Mouse (Mus musculus) midbrain, embryonic 10.5 days (tissue): ENCODE measurements around the gene Znrf3. TPM values are rescaled to one million over a fixed set of nuclear protein-coding genes. Genes with fewer than 3 reads are reported as not detected.

ENCODE experiments used
- DNase-seq: peaks from one replicate; pipeline ENCODE4 v3.0.0-alpha.2; 2017; ENCODE audit warnings: low spot score
- H3K27ac ChIP-seq: fragments of 300-500 bp; sonication (generic); replicated peaks from 2 replicates; pipeline ENCODE4 v1.5.1; 2016; ENCODE audit warnings: mild to moderate bottlenecking
- H3K27me3 ChIP-seq: fragments of 300-500 bp; sonication (generic); 2 replicates; pipeline ENCODE4 v1.6.1; 2016; ENCODE audit warnings: low read depth, mild to moderate bottlenecking; ENCODE audit not compliant: poor library complexity, severe bottlenecking
- H3K36me3 ChIP-seq: fragments of 300-500 bp; sonication (generic); 2 replicates; pipeline ENCODE4 v1.6.1; 2016; ENCODE audit warnings: mild to moderate bottlenecking, moderate library complexity
- H3K4me1 ChIP-seq: fragments of 300-500 bp; sonication (generic); 2 replicates; pipeline ENCODE4 v1.6.1; 2016
- H3K4me3 ChIP-seq: fragments of 300-500 bp; sonication (generic); 2 replicates; pipeline ENCODE4 v1.5.1; 2016; ENCODE audit warnings: mild to moderate bottlenecking, moderate library complexity
- H3K9me3 ChIP-seq: fragments of 300-500 bp; sonication (generic); replicated peaks from 2 replicates; pipeline ENCODE4 v1.6.1; 2016; ENCODE audit warnings: mild to moderate bottlenecking
- WGBS: fragments of 180-500 bp; shearing (Covaris S2); methylation state at CpG from one replicate; pipeline ENCODE4 v1.1.7; 2016; 5-methylcytosine and 5-hydroxymethylcytosine counted together
- polyA plus RNA-seq: library from polyadenylated mRNA; unstranded; fragments of >200 nt; fragmentation: Nextera tagmentation; extraction: Ambion mirVana; gene quantifications from 2 replicates; pipeline ENCODE4 v1.2.1, GENCODE M21; 2016

Gene Znrf3
- polyA plus RNA-seq, 1 experiment from 2014 or later, result 12.2 TPM

- WGBS, result 83% methylated on average over 7 of the region's 7 CpGs
- no peaks in the 10 kb centered on the region for H3K9me3 ChIP-seq
- no peaks in the 10 kb centered on the region; the same call in 1 of the 2 replicates for H3K27me3 ChIP-seq
- DNase-seq, result no peak
- no peak overlapping the region for H3K4me3 ChIP-seq
- H3K4me1 ChIP-seq, result peaks cover 29% of the 10 kb centered on the region
- H3K36me3 ChIP-seq, result peaks cover 16% of the 10 kb centered on the region
- H3K27ac ChIP-seq, result no peak overlapping the region
Observed at GRCm38 (mm10) chr11:5245431-5245830, 199.2 kb downstream of the Znrf3 start.

- no peak for DNase-seq
- Histone ChIP-seq H3K27me3 (no peaks in the 10 kb centered on the region; the same call in 1 of the 2 replicates), H3K4me1 (peaks cover 36% of the 10 kb centered on the region), H3K27ac (0 out of 2 replicates have a peak overlapping the region, but pooled peaks have one; percentile 7), H3K4me3 (no peak overlapping the region), H3K36me3 (peaks cover 16% of the 10 kb centered on the region), H3K9me3 (no peaks in the 10 kb centered on the region)
- 81% methylated on average over 8 of the region's 8 CpGs for WGBS
Observed at GRCm38 (mm10) chr11:5244749-5245130, 199.9 kb downstream of the Znrf3 start.

- H3K36me3 ChIP-seq, result peaks cover 16% of the 10 kb centered on the region
- peaks cover 43% of the 10 kb centered on the region for H3K4me1 ChIP-seq
- WGBS, result 79% methylated on average over 24 of the region's 24 CpGs
Observed at GRCm38 (mm10) chr11:5243812-5244748, 200.6 kb downstream of the Znrf3 start.

GRCm38 (mm10) chr11:5243208-5243607 lies 201.4 kb downstream of the Znrf3 start:
- Histone ChIP-seq H3K27ac (no peak overlapping the region), H3K4me1 (peaks cover 43% of the 10 kb centered on the region), H3K27me3 (no peaks in the 10 kb centered on the region; the same call in 1 of the 2 replicates), H3K36me3 (peaks cover 17% of the 10 kb centered on the region), H3K4me3 (no peak overlapping the region), H3K9me3 (no peaks in the 10 kb centered on the region)
- no peak for DNase-seq
- 95% methylated on average over 7 of the region's 7 CpGs for WGBS

More at GRCm38 (mm10) chr11:5243812-5244748, 200.6 kb downstream of the Znrf3 start:
- DNase-seq, result no peak
- no peaks in the 10 kb centered on the region; the same call in 1 of the 2 replicates for H3K27me3 ChIP-seq
- H3K27ac ChIP-seq, result peak overlapping the region; percentile 42; the same call in 1 of the 2 replicates
- no peaks in the 10 kb centered on the region for H3K9me3 ChIP-seq
- H3K4me3 ChIP-seq, result no peak overlapping the region

GRCm38 (mm10) chr11:5242158-5242557 lies 202.5 kb downstream of the Znrf3 start:
- Histone ChIP-seq H3K4me3 (no peak overlapping the region), H3K9me3 (no peaks in the 10 kb centered on the region), H3K36me3 (peaks cover 28% of the 10 kb centered on the region), H3K27me3 (no peaks in the 10 kb centered on the region; the same call in 1 of the 2 replicates), H3K4me1 (peaks cover 43% of the 10 kb centered on the region), H3K27ac (no peak overlapping the region)
- DNase-seq, result no peak
- WGBS, result 88% methylated on average over 8 of the region's 8 CpGs

GRCm38 (mm10) chr11:5239706-5240690 lies 204.6 kb downstream of the Znrf3 start:
- Histone ChIP-seq H3K27ac (peak overlapping the region; percentile 80), H3K4me3 (peak overlapping the region; percentile 25; the same call in 1 of the 2 replicates), H3K36me3 (peaks cover 32% of the 10 kb centered on the region), H3K27me3 (no peaks in the 10 kb centered on the region; the same call in 1 of the 2 replicates), H3K9me3 (no peaks in the 10 kb centered on the region), H3K4me1 (peaks cover 50% of the 10 kb centered on the region)
- WGBS, result 10% methylated on average over 10 of the region's 10 CpGs
- DNase-seq, result peak; percentile 73

Other genes starting within 250 kb of the Znrf3 start
- 11.1 and 12.1 TPM in 2 replicates for gene Kremen1, start 183.3 kb downstream of the Znrf3 start, polyA plus RNA-seq
- 106 and 131 TPM in 2 replicates for gene Xbp1, start 75.8 kb upstream of the Znrf3 start, polyA plus RNA-seq
- 21.3 and 22.6 TPM in 2 replicates for gene Ccdc117, start 97.3 kb upstream of the Znrf3 start, polyA plus RNA-seq
- 0.11 TPM in 1 of 2 replicates, not detected in the other for gene Ankrd36, start 124.8 kb upstream of the Znrf3 start, polyA plus RNA-seq